Mouse (Mus musculus) limb, embryonic 15.5 days (tissue): ENCODE measurements at regions not wholly inside any gene's neighbourhood (a gene's known extent, or its start where the extent isn't known, plus 50 kb on each side); places are given as distances from the start of the nearest gene placed in this dataset.

ENCODE experiments used
- ATAC-seq: fragments of 200-750 bp; cut with Nextera tagmentation; 2 replicates; pipeline ENCODE4 v1.8.0; 2017; ENCODE audit warnings: low read depth, moderate TSS enrichment; ENCODE audit not compliant: insufficient number of reproducible peaks, low FRiP score, low TSS enrichment
- H3K27ac ChIP-seq: fragments of 300-500 bp; sonication (generic); 2 replicates; pipeline ENCODE4 v1.5.1; 2015; ENCODE audit warnings: moderate library complexity, mild to moderate bottlenecking, inconsistent platforms
- H3K27me3 ChIP-seq: fragments of 300-500 bp; sonication (generic); 2 replicates; pipeline ENCODE4 v1.6.1; 2015; ENCODE audit warnings: inconsistent platforms
- H3K36me3 ChIP-seq: fragments of 300-500 bp; sonication (generic); 2 replicates; pipeline ENCODE4 v1.6.1; 2015; ENCODE audit warnings: inconsistent platforms
- H3K4me1 ChIP-seq: fragments of 300-500 bp; sonication (generic); 2 replicates; pipeline ENCODE4 v1.6.1; 2015; ENCODE audit warnings: inconsistent platforms
- H3K4me2 ChIP-seq: fragments of 300-500 bp; sonication (generic); 2 replicates; pipeline ENCODE4 v1.6.1; 2015; ENCODE audit warnings: mild to moderate bottlenecking, inconsistent platforms
- H3K4me3 ChIP-seq: fragments of 300-500 bp; sonication (generic); 2 replicates; pipeline ENCODE4 v1.5.1; 2015; ENCODE audit warnings: mild to moderate bottlenecking, inconsistent platforms
- H3K9ac ChIP-seq: fragments of 300-500 bp; sonication (generic); 2 replicates; pipeline ENCODE4 v1.6.1; 2015; ENCODE audit warnings: inconsistent platforms
- H3K9me3 ChIP-seq: fragments of 300-500 bp; sonication (generic); 2 replicates; pipeline ENCODE4 v1.6.1; 2016; ENCODE audit warnings: inconsistent platforms
- WGBS: fragments of 180-500 bp; shearing (Covaris S2); methylation state at CpG from one replicate; pipeline ENCODE4 v1.1.7; 2015; 5-methylcytosine and 5-hydroxymethylcytosine counted together

DNA sequence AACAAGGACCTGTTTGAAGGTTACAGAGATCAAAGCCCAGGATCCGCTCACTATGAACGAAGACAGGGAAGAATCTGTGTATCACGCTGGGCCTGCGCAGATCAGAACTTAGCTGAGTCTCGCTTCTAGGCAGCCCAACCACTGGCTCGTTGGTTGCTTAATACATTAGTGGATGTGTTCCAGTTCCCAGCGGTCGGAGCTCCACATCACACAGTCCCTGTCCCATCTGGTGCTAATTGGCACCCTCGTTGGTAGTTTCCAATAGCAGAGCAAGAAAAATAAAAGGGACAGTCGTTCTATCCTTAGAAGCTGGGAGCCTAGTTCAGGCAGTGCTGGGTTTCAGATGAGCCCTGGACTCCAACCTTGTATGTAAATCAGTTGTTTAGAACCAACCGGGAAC, 251.2 kb downstream of the Lyplal1 start:
- Histone ChIP-seq H3K4me3 (no peak overlapping the region), H3K27ac (no peak overlapping the region), H3K4me1 (0 out of 2 replicates have a peak, but pooled peaks cover 7% of the 10 kb centered on the region), H3K36me3 (no peaks in the 10 kb centered on the region), H3K9me3 (no peaks in the 10 kb centered on the region), H3K9ac (no peak overlapping the region), H3K4me2 (no peak overlapping the region), H3K27me3 (no peaks in the 10 kb centered on the region)
- ATAC-seq, result no peak
- 57% methylated on average over 11 of the region's 11 CpGs for WGBS

DNA sequence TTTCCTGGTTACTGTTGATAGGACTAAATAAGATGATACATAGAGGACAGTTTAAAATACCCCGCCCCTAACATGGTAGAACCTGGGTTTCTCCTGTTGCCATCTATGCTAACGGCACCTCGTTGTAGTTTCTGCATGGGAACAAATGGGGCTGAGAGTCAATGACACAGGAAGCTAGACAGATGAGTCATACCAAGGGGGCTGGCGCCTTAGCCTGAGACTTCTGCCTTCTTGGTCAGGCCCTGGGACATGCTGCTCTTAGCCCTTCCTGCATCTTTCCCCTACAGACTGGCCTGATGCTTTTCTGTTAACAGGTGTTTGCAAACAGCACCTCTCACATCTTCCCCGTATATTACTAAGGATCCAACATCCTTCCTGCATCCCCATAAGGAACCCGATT, 250.5 kb downstream of the Lyplal1 start:
- Histone ChIP-seq H3K4me2 (no peak overlapping the region), H3K9ac (no peak overlapping the region), H3K27ac (0 out of 2 replicates have a peak overlapping the region, but pooled peaks have one; percentile 3), H3K4me1 (0 out of 2 replicates have a peak, but pooled peaks cover 7% of the 10 kb centered on the region), H3K4me3 (no peak overlapping the region), H3K9me3 (no peaks in the 10 kb centered on the region), H3K27me3 (no peaks in the 10 kb centered on the region), H3K36me3 (no peaks in the 10 kb centered on the region)
- WGBS, result 91% methylated on average over 6 of the region's 6 CpGs
- no peak for ATAC-seq

DNA sequence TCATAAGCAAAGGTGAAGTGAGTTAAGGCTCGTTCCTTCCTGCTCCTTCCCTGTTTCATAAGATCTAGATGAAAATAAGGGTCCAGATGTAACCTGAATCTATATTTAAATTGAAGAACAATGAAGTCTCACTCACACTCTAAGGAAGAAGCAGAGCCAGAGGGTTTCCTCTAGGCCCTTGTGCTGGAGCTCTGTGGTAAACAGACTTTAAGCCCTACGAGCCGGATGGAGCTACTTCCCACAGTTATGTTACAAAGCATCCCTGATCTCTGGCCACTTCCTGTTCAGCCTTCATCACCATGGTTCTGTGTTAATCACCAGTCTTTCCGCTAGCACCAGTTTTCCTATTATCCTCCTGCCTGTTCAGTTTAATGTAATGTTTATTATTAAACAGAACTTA, 250.1 kb downstream of the Lyplal1 start:
- Histone ChIP-seq H3K9me3 (no peaks in the 10 kb centered on the region), H3K9ac (no peak overlapping the region), H3K4me1 (0 out of 2 replicates have a peak, but pooled peaks cover 5% of the 10 kb centered on the region), H3K4me3 (no peak overlapping the region), H3K27me3 (no peaks in the 10 kb centered on the region), H3K27ac (no peak overlapping the region), H3K36me3 (no peaks in the 10 kb centered on the region), H3K4me2 (no peak overlapping the region)
- ATAC-seq, result no peak
- 77% methylated on average over 4 of the region's 4 CpGs for WGBS

DNA sequence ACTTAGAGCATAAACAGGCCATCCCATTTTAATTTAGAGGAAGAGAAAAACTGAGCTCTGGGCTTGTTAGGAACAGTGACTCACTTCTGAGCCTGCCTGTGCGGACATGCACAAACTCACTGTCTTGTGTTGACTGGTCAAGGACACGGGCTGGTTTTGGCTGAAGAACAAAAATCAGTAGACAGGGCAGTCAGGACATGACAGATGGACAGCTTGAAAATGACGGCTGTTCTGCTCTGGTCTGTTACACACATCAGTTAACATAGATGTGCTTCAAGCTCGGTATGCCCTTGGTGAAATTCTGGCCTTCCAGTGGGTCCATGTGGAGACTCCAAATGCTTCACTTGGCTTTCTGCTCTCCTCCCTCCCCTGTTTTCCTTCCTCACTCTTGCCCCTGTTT, 248.4 kb downstream of the Lyplal1 start:
- Histone ChIP-seq H3K4me1 (0 out of 2 replicates have a peak, but pooled peaks cover 2% of the 10 kb centered on the region), H3K9ac (no peak overlapping the region), H3K4me2 (no peak overlapping the region), H3K27me3 (no peaks in the 10 kb centered on the region), H3K36me3 (no peaks in the 10 kb centered on the region), H3K27ac (no peak overlapping the region), H3K9me3 (no peaks in the 10 kb centered on the region), H3K4me3 (no peak overlapping the region)
- 64% methylated on average over 4 of the region's 4 CpGs for WGBS
- no peak for ATAC-seq

DNA sequence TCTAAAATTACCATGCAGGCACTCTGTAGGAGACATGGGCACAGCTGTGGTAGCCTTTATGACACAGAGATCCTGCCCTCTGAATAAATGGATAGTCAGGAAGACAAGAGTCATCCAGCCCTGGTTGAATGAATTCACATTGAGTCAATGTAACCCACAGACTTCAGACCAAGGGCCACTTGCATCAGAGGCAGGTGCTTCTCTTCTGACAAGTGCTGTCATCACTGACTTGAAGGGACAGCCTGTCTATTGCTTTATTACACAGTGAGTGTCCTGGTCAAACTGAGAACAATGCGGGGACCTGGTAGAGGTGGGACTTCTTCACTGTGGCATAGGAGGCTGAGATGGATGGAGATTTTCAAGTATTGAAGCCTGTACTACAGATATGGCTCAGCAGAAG, 230.1 kb downstream of the Lyplal1 start:
- no peaks in the 10 kb centered on the region for H3K4me1 ChIP-seq
- H3K4me2 ChIP-seq, result no peak overlapping the region
- 89% methylated on average over 1 of the region's 1 CpGs for WGBS

DNA sequence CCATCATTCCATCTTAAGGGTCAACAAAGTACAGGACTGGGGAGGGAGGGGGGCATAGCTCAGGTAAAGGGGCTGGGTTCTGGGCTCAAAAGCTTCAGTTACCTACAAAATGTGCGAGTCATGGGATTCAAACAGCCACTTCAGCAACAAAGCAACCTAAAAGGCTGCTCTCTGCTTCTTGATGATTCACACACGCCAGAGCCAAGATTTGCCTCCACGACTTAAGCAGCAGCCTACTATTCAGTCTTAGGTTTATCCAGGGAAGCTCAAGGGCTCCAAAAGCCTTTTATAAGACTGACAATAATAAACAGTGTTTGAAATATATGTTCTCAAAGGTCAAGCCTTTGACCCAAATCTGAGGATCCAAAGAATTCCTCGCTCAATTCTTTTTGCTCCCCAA, 225.3 kb downstream of the Lyplal1 start:
- 71% methylated on average over 4 of the region's 4 CpGs for WGBS
- H3K27ac ChIP-seq, result no peak overlapping the region
- H3K9me3 ChIP-seq, result no peaks in the 10 kb centered on the region
- H3K4me1 ChIP-seq, result no peaks in the 10 kb centered on the region
- no peak overlapping the region for H3K4me3 ChIP-seq
- H3K4me2 ChIP-seq, result no peak overlapping the region
- ATAC-seq, result no peak
- no peaks in the 10 kb centered on the region for H3K36me3 ChIP-seq
- no peaks in the 10 kb centered on the region for H3K27me3 ChIP-seq
- no peak overlapping the region for H3K9ac ChIP-seq

More for the DNA sequence above, 230.1 kb downstream of the Lyplal1 start:
- no peak overlapping the region for H3K4me3 ChIP-seq
- no peak overlapping the region for H3K27ac ChIP-seq
- no peak overlapping the region for H3K9ac ChIP-seq
- no peaks in the 10 kb centered on the region for H3K36me3 ChIP-seq
- ATAC-seq, result no peak
- no peaks in the 10 kb centered on the region for H3K27me3 ChIP-seq
- H3K9me3 ChIP-seq, result no peaks in the 10 kb centered on the region

DNA sequence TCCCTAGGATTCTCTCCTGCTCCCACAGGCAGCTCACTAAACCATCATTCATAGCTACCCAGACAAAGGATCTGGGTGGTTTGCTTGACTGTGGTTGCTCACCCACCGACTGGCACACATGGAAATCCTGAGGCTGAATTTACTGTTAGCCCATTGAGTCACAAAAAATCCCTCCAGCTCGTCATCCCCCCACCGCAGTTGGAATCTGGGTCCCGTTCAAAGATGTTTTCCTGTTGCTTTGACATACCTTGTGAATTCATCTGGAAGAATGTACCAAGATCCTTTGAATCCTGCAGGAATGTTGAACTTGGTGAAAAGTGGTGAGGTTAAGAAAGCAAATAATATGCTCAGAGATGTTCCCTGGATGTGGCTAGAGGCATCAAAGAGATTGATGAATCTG, 223.7 kb downstream of the Lyplal1 start:
- Histone ChIP-seq H3K4me2 (no peak overlapping the region), H3K4me1 (peaks cover under 1% of the 10 kb centered on the region), H3K9ac (no peak overlapping the region), H3K36me3 (no peaks in the 10 kb centered on the region), H3K4me3 (no peak overlapping the region), H3K27ac (no peak overlapping the region), H3K9me3 (no peaks in the 10 kb centered on the region), H3K27me3 (no peaks in the 10 kb centered on the region)
- 72% methylated on average over 4 of the region's 4 CpGs for WGBS
- ATAC-seq, result no peak

DNA sequence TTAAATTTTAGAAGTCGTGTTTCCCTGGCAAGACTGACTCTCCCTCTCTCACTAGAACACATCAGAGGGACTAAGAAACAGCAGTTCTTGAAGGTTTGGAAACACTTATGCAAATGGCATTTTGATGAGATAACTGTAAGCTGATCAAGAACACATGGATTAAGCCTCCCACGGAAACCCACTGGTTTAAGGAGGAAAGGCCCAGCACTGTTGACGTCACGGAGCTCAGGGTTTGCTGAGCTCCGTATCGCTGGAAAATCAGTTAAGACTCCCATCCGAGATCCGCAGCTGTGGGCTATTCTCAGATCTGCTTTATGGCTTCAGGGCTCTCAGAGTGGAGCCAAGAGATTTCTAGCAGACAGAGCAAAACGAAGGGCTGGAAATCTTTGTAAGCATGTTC, 218.6 kb downstream of the Lyplal1 start:
- Histone ChIP-seq H3K4me1 (peaks cover 4% of the 10 kb centered on the region), H3K4me2 (no peak overlapping the region)
- WGBS, result 20% methylated on average over 9 of the region's 9 CpGs

DNA sequence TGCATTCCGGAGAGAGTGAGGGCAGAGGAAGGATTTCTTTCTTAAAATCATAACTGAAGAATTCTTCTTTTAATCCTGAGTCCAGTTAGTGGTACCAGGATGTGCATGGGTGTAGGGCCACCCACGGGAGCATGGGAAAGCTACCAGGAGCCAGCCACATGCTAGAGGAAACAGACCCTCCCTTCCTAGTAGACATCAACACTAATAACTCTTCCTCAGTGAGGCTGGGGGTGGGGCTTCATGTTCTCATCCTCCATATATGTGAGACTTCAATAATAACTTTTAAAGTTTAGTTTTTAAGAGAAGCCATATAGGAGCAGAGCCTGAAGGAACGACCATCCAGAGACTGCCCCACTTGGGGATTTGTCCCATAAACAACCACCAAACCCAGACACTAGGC, 216.8 kb downstream of the Lyplal1 start:
- 70% methylated on average over 3 of the region's 3 CpGs for WGBS
- H3K4me2 ChIP-seq, result no peak overlapping the region
- no peak overlapping the region for H3K27ac ChIP-seq
- no peaks in the 10 kb centered on the region for H3K36me3 ChIP-seq
- H3K4me3 ChIP-seq, result no peak overlapping the region
- no peak for ATAC-seq
- no peak overlapping the region for H3K9ac ChIP-seq
- peaks cover 4% of the 10 kb centered on the region for H3K4me1 ChIP-seq
- no peaks in the 10 kb centered on the region for H3K9me3 ChIP-seq
- H3K27me3 ChIP-seq, result no peaks in the 10 kb centered on the region

More for the DNA sequence above, 218.6 kb downstream of the Lyplal1 start:
- Histone ChIP-seq H3K9me3 (no peaks in the 10 kb centered on the region), H3K4me3 (no peak overlapping the region), H3K9ac (no peak overlapping the region), H3K27me3 (no peaks in the 10 kb centered on the region), H3K36me3 (no peaks in the 10 kb centered on the region), H3K27ac (peak overlapping the region; percentile 78)
- peak; percentile 86 for ATAC-seq

DNA sequence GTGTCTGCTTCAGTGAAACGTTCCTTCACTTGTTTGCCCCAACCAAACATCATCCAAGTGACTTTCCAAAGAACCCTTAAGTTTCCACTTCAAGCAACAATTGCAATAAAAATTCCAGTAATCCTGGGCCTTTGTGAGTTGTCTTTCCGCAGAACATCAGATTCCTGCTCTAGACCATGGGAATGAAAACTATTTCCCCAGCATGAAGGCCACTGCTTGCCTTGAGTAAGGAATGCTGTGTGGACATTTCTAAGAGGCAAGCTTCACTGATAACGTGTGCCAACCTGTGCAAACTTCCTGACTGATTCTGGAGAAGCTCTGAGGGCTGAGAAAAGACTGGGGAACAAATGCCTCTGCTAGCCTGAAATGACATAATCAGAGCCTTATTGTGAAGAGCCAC, 214.7 kb downstream of the Lyplal1 start:
- no peak overlapping the region for H3K4me3 ChIP-seq
- no peaks in the 10 kb centered on the region for H3K36me3 ChIP-seq
- no peak for ATAC-seq
- H3K27me3 ChIP-seq, result no peaks in the 10 kb centered on the region
- no peak overlapping the region for H3K9ac ChIP-seq
- no peak overlapping the region for H3K4me2 ChIP-seq
- H3K9me3 ChIP-seq, result no peaks in the 10 kb centered on the region
- H3K4me1 ChIP-seq, result peaks cover 4% of the 10 kb centered on the region
- no peak overlapping the region for H3K27ac ChIP-seq
- WGBS, result 90% methylated on average over 3 of the region's 3 CpGs

DNA sequence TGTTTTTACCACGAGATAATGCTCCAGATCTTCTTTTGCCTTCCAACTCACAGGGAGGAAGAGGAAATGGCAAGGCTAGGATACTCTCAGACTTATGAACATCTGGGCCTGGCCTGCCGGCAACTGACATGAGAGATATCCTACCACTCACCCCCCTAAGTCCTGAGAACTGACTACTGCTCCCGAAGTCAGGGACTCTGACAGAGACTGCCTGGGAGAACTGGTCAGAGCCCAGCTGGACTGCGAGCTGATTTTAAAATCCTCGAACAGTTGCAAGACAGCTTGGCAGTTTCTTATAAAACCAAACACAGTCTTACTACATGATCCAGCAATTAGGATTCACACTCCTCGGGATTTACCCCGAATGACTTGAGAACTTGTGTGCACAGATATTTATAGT, 211.4 kb downstream of the Lyplal1 start:
- no peaks in the 10 kb centered on the region for H3K9me3 ChIP-seq
- H3K36me3 ChIP-seq, result no peaks in the 10 kb centered on the region
- H3K27ac ChIP-seq, result no peak overlapping the region
- no peak for ATAC-seq
- no peak overlapping the region for H3K4me3 ChIP-seq
- 65% methylated on average over 7 of the region's 7 CpGs for WGBS
- no peak overlapping the region for H3K4me2 ChIP-seq
- H3K9ac ChIP-seq, result no peak overlapping the region
- no peaks in the 10 kb centered on the region for H3K27me3 ChIP-seq
- H3K4me1 ChIP-seq, result no peaks in the 10 kb centered on the region

DNA sequence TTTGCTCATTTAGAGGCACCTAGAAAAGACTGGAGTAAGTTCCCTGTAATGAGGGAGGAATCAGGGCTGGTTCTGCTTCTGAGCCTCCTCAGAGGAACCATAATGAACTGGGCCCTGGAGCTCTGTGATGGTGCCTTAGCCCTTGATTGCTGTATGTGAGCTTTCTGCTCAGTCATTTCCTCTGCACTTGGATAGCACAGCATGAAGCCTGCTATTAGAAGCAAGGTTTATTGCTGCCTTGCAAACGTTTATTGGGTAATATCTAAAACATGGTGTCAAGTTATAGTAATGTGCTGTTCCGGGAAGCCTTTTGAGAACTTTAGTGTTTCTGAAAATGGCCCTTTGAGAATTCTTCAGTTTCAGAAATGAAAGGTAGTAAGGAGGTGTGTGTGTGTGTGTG, 201.5 kb downstream of the Lyplal1 start:
- no peak overlapping the region for H3K9ac ChIP-seq
- H3K4me2 ChIP-seq, result no peak overlapping the region
- H3K27ac ChIP-seq, result 0 out of 2 replicates have a peak overlapping the region, but pooled peaks have one; percentile 35
- H3K4me3 ChIP-seq, result no peak overlapping the region
- no peaks in the 10 kb centered on the region for H3K9me3 ChIP-seq
- WGBS, result 12% methylated on average over 2 of the region's 2 CpGs
- peaks cover 10% of the 10 kb centered on the region for H3K4me1 ChIP-seq
- no peaks in the 10 kb centered on the region for H3K27me3 ChIP-seq
- ATAC-seq, result no peak
- no peaks in the 10 kb centered on the region for H3K36me3 ChIP-seq

DNA sequence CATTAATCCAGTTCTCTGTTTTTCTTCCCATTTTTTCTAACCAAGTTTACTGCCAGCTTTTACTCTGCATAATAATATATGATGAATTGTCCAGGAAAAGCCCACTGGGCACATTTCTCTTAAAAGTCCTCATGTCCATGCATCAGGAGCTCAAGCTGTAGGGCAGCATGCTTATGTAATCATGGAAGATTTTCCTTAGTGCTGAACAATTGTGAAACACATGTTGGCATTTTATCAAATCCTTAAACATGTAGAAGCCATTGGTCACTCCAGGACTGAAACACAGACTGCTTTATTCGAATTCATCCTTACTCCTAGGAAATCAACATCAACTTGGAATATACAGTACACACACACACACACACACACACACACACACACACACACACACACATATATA, 198.4 kb downstream of the Lyplal1 start:
- Histone ChIP-seq H3K9me3 (no peaks in the 10 kb centered on the region), H3K4me3 (no peak overlapping the region), H3K27ac (no peak overlapping the region), H3K4me2 (no peak overlapping the region), H3K36me3 (no peaks in the 10 kb centered on the region), H3K9ac (no peak overlapping the region), H3K4me1 (peaks cover 10% of the 10 kb centered on the region), H3K27me3 (no peaks in the 10 kb centered on the region)
- 81% methylated on average over 1 of the region's 1 CpGs for WGBS
- no peak for ATAC-seq
